Mouse (Mus musculus) lung, embryonic 14.5 days (tissue): ENCODE results near the gene Gucy2g. TPM values are rescaled to one million over a fixed set of nuclear protein-coding genes. Genes with fewer than 3 reads are reported as not detected.

ENCODE experiments used
- ATAC-seq: fragments of 200-750 bp; cut with Nextera tagmentation; 2 replicates; pipeline ENCODE4 v1.8.0; 2017; ENCODE audit warnings: mild to moderate bottlenecking, moderate TSS enrichment, moderate library complexity; ENCODE audit not compliant: insufficient read depth
- DNase-seq: peaks from one replicate; pipeline ENCODE4 v3.0.0-alpha.2; 2015
- H3K27ac ChIP-seq: fragments of 300-500 bp; sonication (generic); 2 replicates; pipeline ENCODE4 v1.5.1; 2014; ENCODE audit warnings: low read depth, mild to moderate bottlenecking, moderate library complexity
- H3K27me3 ChIP-seq: fragments of 300-500 bp; sonication (generic); 2 replicates; pipeline ENCODE4 v1.6.1; 2014; ENCODE audit warnings: low read length, control low read depth; ENCODE audit not compliant: insufficient read depth
- H3K36me3 ChIP-seq: fragments of 300-500 bp; sonication (generic); 2 replicates; pipeline ENCODE4 v1.6.1; 2014; ENCODE audit warnings: control low read depth; ENCODE audit not compliant: insufficient read depth
- H3K4me1 ChIP-seq: fragments of 300-500 bp; sonication (generic); 2 replicates; pipeline ENCODE4 v1.6.1; 2014; ENCODE audit warnings: antibody characterized with exemption, control low read depth; ENCODE audit not compliant: insufficient read depth
- H3K4me2 ChIP-seq: fragments of 300-500 bp; sonication (generic); 2 replicates; pipeline ENCODE4 v1.6.1; 2014; ENCODE audit warnings: mild to moderate bottlenecking
- H3K4me3 ChIP-seq: fragments of 300-500 bp; sonication (generic); 2 replicates; pipeline ENCODE4 v1.5.1; 2014; ENCODE audit warnings: low read depth, low read length
- H3K9ac ChIP-seq: fragments of 300-500 bp; sonication (generic); 2 replicates; pipeline ENCODE4 v1.6.1; 2014
- H3K9me3 ChIP-seq: fragments of 300-500 bp; sonication (generic); 2 replicates; pipeline ENCODE4 v1.6.1; 2016; ENCODE audit warnings: low read depth, low read length, control low read depth
- CTCF ChIP-seq: IDR thresholded peaks from 2 replicates; pipeline ENCODE4 v1.5.1; 2016; ENCODE audit warnings: antibody characterized with exemption, low read depth
- WGBS: fragments of 180-500 bp; shearing (Covaris S2); extraction: QIAGEN DNeasy Blood & Tissue Kit; methylation state at CpG from one replicate; pipeline ENCODE4 v1.1.7; 2014; 5-methylcytosine and 5-hydroxymethylcytosine counted together
- polyA plus RNA-seq: library from polyadenylated mRNA; unstranded; fragments of >200 nt; fragmentation: Nextera tagmentation; extraction: Ambion mirVana; gene quantifications from 2 replicates; pipeline ENCODE4 v1.2.1, GENCODE M21; 2014

Gene Gucy2g
- polyA plus RNA-seq, 1 experiment from 2014 or later: not detected

DNA sequence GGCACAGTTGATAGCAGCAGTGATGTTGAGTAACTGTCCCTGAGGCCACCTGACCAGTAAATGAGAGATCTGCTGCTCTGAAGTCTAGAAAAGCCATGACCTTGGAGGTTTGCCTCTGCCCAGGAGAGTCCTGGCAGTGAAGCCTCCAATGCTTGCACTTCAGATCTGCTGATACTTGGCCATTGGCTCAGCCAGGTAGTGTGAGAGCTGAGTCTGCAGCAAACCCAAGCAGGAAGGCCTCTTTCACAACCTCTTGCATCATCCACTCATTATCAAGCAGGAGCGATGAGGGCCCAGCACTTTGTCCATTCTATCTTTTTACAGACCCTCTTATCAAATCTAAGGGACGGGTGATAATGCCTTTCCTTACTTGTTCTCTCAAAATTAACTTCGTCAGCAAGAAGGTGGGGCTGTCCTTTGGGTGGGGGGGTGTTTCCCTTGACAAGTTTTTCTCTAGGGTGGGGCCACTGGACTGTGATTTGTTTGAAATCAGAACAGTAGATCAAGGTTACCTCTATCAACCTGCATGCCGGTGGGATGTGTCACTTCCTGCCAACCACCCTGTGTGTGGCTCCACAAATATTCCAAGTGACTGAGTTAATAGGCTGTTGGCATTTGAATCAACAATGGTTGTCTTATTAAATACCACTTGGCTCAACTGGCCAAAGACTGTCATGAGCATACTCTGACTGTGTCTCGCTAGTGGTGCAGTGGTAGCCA, 16.8 kb upstream of the Gucy2g start:
- Histone ChIP-seq H3K36me3 (no peaks in the 10 kb centered on the region), H3K9me3 (no peaks in the 10 kb centered on the region), H3K27me3 (no peaks in the 10 kb centered on the region), H3K4me2 (no peak overlapping the region), H3K4me1 (peaks cover 5% of the 10 kb centered on the region), H3K27ac (no peak overlapping the region), H3K4me3 (no peak overlapping the region), H3K9ac (no peak overlapping the region)
- no peak for ATAC-seq
- TF ChIP-seq CTCF: no peak
- DNase-seq: no peak
- WGBS: 50% methylated on average over 5 of the region's 5 CpGs

DNA sequence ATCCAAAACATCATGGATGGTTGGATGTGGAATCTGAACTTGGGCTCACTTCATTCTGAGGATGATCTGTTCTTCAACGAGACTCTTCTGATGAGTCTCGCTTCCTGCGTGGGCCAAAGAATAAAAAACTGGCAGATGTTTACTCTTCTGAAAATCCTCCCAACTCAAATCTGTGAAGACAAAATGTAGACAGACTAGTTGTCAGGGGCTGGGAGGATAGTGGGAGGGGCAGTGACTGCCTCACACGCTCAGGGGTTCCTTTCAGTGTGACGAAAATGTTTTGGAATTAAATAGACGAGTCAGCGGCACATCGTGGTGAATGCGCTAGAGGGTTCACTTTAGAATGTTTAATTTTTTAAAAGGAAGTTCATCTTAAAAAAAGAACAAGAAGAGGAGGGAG, 15.1 kb upstream of the Gucy2g start:
- Histone ChIP-seq H3K4me3 (no peak overlapping the region), H3K4me2 (no peak overlapping the region), H3K36me3 (no peaks in the 10 kb centered on the region), H3K9me3 (no peaks in the 10 kb centered on the region), H3K4me1 (peaks cover 5% of the 10 kb centered on the region), H3K27ac (no peak overlapping the region), H3K9ac (no peak overlapping the region), H3K27me3 (no peaks in the 10 kb centered on the region)
- WGBS: 48% methylated on average over 9 of the region's 9 CpGs
- no peak for TF ChIP-seq CTCF
- DNase-seq: no peak
- no peak for ATAC-seq

DNA sequence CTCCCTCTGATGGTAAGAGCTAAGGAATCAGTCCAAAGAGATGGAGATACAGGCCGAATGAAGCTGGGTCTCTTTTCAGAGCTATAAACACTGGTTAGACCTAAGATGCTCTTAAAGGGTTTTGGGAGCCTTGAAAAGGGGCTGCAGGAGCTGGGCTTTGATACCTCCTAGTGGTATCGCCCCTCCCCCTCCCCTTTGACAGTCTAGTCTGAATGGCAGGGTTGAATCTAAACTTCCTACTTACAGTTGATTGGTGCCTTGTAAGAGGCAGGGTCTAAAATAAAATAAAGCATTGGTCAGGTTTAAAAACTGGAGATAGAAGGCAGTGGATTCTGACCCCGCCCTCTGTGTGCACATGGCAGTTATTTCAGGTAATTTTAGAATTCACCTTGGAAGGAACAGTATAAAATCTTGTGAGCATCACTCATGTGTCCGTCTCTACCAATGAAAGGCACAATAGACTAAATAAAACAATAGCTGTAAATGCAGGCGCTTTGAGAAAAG, 13.5 kb upstream of the Gucy2g start:
- Histone ChIP-seq H3K4me2 (peak overlapping the region; percentile 94), H3K4me3 (peak overlapping the region; percentile 68), H3K4me1 (peaks cover 5% of the 10 kb centered on the region), H3K9ac (peak overlapping the region; percentile 75), H3K27me3 (no peaks in the 10 kb centered on the region), H3K9me3 (no peaks in the 10 kb centered on the region), H3K27ac (peak overlapping the region; percentile 95), H3K36me3 (no peaks in the 10 kb centered on the region)
- no peak for TF ChIP-seq CTCF
- WGBS: 17% methylated on average over 5 of the region's 5 CpGs
- peak; percentile 73 for ATAC-seq
- peak; percentile 50 for DNase-seq

DNA sequence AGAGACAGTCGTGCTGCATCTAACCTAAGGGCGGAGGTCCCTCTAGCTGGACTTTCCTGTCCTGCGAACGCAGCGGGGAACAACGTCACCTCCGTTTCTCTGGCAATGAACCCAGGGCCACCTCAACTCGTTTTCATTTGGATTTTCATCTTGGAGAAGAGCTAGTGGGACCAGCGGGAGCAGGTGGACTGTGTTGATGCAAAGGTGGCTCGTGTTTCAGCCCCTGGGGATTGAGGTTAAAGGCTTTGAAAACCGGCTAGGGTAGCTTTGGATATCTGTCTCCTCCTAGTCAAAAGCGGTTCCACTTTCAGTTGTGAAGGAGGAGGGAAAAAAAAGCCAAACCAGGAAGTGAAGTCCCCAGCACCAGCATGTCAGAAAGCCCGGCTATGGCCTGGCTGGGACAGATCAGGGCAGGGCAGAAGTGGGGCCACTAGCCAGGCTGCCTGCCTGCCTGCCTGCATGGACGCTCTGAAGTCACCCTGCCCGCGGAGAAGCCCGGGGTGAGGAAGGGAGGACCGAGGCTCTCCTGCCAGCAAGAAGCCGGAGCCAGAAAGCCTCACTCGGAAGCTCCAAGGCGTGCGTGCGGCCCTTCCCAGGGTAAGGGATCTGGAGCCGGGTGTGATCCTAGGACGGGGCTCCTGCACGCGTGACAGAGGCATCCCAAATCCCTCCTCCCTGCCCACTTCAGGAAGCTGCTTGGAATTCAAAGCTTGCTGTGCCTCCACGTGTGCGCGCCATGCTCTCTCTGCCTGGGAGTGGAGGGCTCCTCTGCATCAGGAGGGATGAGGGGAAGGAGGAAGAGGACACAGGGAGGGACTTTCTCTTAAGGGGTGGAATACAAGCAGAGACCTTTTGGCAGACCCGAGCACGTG, 12.8 kb upstream of the Gucy2g start:
- TF ChIP-seq CTCF: no peak
- WGBS: under 1% methylated on average over 32 of the region's 32 CpGs
- Histone ChIP-seq H3K36me3 (no peaks in the 10 kb centered on the region), H3K4me3 (peak overlapping the region; percentile 68), H3K27me3 (no peaks in the 10 kb centered on the region), H3K4me1 (peaks cover 5% of the 10 kb centered on the region), H3K4me2 (peak overlapping the region; percentile 94), H3K9me3 (no peaks in the 10 kb centered on the region), H3K27ac (peak overlapping the region; percentile 95), H3K9ac (peak overlapping the region; percentile 75)
- ATAC-seq (peak; percentile 73), DNase-seq (peak; percentile 74)

DNA sequence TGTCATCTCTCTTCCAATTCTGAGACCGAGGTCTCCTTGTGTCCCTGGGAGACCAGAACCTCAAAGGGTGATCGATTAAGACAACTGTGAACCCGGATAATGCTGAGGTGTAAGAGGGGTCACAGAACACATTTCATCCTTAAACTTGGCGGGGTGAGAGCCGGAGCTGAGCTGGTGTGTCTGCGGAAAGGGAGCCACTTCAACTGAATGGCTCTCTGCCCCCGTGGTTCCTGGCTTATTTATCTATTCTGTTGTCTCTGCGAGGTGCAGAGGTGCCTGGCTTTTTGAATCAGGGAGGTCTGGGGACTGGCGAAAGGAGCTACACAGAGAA, 12.2 kb upstream of the Gucy2g start:
- Histone ChIP-seq H3K9me3 (no peaks in the 10 kb centered on the region), H3K27me3 (no peaks in the 10 kb centered on the region), H3K4me2 (peak overlapping the region; percentile 94), H3K27ac (peak overlapping the region; percentile 95), H3K36me3 (no peaks in the 10 kb centered on the region), H3K4me3 (peak overlapping the region; percentile 68), H3K9ac (peak overlapping the region; percentile 75), H3K4me1 (peaks cover 5% of the 10 kb centered on the region)
- ATAC-seq (no peak), DNase-seq (no peak)
- no peak for TF ChIP-seq CTCF
- 2% methylated on average over 9 of the region's 9 CpGs for WGBS

DNA sequence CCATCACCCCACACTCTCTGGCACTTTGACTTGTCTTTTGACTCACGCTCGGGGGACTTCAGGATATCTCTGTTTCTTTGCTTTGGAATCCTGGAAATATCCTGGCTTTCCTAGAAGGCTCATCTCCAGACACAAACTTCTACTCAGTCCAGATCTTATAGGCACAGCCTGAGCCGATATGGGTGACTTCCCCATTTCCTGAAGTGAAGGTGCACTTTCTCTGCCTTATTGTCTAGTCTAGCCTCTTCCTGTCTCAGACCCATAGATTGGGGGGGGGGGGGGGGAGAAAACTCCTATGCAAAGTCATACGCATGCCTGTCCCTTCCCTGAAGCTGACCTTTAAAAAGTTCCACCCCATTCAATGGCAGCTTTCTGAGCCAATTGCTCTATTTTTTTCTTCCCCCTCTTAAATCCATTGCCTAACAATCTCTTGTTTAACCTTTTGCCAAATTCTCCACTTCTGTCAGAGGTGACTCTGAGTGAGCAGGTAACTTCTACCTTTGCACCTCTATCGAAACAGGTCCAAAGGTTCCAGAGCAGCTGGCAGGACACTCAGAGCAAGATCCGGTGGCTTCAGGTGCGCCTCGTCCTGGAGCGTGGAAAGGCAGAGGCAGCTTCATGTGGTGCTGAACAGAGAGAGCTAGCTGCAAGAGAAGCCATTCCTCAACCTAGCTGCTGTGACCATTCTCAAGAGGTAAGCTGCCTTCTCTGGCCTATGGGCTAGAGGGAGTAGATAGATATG, 10.5 kb upstream of the Gucy2g start, which contains the start of gene Acsl5:
Gene Acsl5, plus strand, starts transcription at position 556 of the 742 bp plus-strand sequence.
- H3K9ac ChIP-seq: no peak within 1 kb of the TSS
- DNase-seq (no peak), ATAC-seq (no peak)
- WGBS: 90% methylated on average over 9 of the region's 9 CpGs
- no peaks in the 10 kb centered on the region for H3K9me3 ChIP-seq
- peaks cover 2% of the 10 kb centered on the region for H3K4me1 ChIP-seq
- H3K27me3 ChIP-seq: no peaks in the 10 kb centered on the region
- H3K4me2 ChIP-seq: no peak within 1 kb of the TSS; the same call in 1 of the 2 replicates
- no peak within 1 kb of the TSS for H3K4me3 ChIP-seq
- no peaks in the 10 kb centered on the region for H3K36me3 ChIP-seq
- TF ChIP-seq CTCF: no peak
- no peak within 1 kb of the TSS for H3K27ac ChIP-seq
